Mouse (Mus musculus) yolk sac, embryonic 10.5 days (tissue): ENCODE data around the gene Chga.

Experiments
- DNase-seq: peaks from one replicate; pipeline ENCODE4 v3.0.0-alpha.2; 2017; ENCODE audit warnings: low spot score

The Chga gene

DNA sequence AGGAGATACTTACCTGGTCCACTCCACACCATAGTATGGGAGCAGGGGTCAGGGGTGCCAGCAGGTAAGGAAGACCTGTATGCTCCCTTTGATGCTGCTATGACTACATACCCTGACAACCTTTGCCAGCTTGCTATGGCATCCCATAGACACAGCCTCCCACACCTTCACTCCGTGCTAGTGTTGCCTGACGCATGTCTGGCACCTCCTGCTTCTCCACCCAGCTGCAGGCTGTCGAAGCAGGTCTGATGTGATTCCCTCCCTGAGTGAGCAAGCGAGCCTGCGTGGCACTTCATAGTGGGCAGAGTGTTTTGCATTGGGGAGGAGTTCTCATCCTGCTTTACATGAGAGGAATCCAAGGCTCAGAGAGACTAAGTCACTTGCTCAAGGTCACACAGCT is 2.6 kb downstream of the Chga start:
- DNase-seq = no peak

GRCm38 (mm10) chr12:102565086-102565485 is 10.3 kb downstream of the Chga start:
- DNase-seq = no peak

DNA sequence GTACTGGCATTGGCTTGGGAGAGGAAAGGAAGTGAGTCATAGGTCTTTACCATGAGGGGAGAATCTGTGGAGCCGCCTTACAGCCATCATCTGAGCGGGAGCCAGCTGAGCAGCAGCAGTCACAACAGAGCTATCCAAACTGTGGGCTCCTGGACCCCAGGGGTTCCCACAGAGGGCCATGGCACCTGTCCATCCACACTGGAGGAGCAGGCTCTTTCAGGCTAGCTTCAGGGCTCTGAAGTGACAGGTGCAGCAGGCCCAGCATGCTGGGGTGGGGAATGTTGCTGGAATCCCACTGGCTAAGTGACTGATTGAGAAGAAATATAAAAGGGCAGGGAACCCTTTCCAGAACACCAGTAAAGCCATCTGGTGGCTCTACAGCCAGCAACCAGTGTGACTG is 12.2 kb downstream of the Chga start:
- no peak for DNase-seq

- no peak for DNase-seq
These were observed 13.4 kb downstream of the Chga start for GRCm38 (mm10) chr12:102568219-102568618.

- no peak for DNase-seq
These were observed 15.3 kb downstream of the Chga start for GRCm38 (mm10) chr12:102570111-102570510.

DNA sequence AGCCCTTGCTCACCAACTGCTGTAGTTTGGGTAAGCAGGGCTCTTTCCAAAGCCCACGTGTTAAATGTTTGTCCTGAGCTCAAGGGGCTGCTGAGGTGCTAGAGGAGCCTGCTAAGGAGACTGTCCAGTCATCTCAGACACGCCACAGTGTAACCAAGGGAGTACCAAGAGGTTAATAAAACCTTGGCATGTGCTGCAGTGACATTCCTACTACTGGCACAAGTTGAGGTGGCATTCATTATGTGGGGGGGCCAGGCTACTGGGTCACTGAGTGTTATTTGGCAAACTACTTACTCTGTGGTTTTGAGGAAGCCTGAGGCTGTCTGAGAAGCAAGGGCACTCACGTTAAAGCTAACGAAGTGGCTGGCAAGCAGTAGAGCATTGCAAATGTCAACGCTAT is 16.0 kb downstream of the Chga start:
- no peak for DNase-seq

GRCm38 (mm10) chr12:102571666-102572065 is 16.9 kb downstream of the Chga start:
- DNase-seq = no peak

GRCm38 (mm10) chr12:102573036-102573435 is 18.3 kb downstream of the Chga start:
- no peak for DNase-seq

GRCm38 (mm10) chr12:102575541-102576329 is 21.0 kb downstream of the Chga start:
- no peak for DNase-seq

DNA sequence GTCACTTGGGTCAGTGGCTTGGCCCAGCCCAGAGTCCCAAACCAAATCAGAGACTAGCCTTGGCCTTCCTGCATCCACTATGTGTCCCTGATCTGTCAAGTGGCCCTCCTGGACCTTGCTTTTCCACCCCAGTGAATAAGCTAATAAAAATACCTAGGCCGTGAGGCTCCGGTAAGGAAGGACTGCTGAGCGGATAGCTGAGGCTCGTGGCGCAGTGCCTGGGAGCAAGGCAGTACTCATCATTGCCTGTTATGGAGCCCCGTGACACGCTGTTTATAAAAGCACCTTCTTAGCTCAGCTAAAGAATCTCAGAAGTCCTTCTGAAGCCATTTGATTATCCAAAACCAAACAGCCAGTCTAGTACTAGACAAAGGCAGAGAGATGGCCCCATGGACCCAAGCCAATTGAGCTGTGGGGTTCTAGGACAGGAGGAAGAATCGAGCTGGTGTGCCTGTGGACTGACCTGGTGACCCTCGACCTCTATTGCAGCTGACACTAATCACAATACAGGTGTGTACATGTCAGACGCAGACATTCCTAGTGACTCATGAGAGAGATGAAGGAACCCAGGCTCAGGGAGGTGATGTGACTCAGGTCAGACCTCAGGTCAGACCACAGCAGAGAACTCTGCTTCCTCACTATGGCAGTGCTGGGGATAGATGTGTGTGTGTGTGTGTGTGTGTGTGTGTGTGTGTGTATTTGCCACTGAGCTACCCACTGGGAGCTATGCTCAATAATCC is 22.1 kb downstream of the Chga start:
- DNase-seq = no peak

- DNase-seq = no peak
These were observed 24.3 kb downstream of the Chga start for GRCm38 (mm10) chr12:102579041-102579440.

DNA sequence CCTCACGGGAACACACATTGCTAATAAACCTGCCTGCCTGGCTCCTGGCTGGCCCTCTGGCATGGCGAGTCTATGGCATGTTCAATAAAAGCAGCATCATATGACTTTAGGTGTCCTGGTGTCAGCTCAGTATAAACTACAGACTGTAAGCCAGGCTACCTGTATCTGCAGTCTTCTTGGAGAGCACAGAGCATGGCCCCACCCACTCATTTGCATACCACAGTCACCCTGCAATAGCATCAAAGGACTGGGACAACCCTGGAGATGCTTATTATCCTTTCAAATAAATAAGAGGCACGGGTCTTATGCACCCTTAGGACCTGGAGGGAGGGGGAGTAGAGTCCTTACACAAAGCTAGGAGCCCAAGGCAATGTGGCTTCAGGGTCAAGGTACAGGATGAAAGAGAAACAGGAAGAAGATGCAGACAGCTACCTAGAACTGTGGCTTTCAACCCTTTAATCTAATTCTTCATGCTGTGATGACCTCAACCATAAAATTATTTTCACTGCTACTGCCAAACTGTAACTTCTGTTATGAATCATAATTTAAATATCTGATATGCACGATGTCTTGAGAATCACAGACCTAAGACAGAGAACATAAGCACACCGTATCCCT is 26.9 kb downstream of the Chga start:
- DNase-seq = no peak

DNA sequence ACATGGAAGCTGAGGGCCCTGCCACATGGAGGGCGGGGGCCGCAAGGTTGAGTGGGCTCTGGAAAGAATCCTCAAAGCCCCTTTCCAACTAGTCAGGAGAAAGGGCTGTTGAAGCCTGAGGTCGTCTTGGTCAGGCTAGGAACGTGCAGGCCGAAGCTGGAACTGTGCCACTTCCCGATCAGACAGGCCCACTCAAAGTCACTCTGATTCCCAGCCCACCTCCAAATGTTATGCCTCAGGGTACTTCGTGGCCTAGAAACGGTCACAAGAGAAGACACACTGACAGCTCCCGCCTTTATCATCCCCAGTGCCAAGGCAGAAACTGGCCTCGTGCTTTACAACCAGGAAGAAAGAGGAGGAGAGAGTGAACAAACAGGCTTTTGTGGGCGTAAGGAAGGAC is 27.7 kb downstream of the Chga start:
- no peak for DNase-seq

- DNase-seq = no peak
These were observed 30.6 kb downstream of the Chga start for GRCm38 (mm10) chr12:102585390-102585789.

DNA sequence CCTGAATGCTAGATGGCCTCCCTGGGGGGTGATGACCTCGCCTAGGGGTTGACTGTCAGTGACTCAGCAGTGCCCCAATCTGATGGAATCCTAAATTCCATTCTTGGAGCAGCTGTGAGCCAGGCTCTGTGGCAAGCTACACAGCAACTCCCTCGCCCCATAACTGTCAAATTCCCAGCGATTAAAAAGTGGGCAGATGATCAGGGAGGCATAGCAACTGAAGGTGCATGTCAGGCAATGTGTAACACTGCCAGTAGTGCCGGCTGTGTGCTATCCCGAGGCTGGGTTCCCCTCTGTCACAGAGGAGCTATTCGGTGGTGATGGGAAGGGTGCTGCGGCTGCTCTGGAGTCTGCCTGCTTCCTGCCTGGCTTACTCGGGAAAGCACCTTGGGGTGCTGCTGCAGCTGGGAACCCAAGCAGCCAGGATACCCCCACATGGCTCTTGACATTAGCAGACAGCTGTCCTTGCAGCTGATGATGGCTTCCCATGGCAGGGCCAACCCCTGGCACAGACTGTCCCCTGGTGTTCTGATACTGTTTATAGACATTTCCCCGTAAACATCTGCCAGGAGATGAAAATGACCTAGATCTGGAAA is 31.6 kb downstream of the Chga start:
- DNase-seq = no peak

DNA sequence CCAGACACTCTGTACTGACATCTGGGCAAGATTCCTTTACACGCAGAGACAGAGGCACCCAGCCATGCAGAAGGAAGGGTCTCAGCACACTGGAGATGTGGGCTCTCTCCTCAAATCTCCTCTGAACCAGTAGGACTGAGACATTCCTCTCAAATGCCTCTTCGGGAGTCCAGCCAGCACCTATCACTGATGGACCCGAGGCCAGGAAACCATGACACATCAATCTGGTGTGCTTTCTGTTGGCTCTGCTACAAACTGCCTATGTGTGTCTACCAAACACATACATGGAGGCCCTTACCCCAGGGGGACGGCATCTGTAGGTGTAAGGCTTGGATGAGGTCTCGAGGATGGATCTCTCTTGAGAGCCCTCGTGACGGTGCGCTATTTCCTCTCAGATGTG is 32.3 kb downstream of the Chga start:
- DNase-seq = no peak

- DNase-seq = no peak
These were observed 36.1 kb downstream of the Chga start for GRCm38 (mm10) chr12:102590711-102591360.

DNA sequence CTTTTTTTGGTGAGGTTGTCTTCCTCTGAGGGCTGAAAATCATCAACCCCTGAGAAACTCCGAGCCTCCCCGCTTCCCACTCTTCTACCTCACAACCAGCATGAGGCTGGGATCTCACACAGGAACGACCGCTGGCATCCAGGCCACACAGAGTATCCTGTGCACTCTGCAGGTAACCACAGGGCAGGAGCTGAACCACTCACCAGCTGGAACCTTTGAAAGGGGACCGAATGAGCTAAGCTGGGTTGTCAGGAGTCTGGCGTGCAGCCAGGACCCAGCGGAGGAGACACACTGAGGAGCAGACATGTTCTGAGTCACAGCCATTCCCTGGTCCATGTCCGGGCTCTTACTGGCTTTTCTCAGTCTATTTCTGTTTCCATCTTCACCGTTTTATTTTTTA is 38.9 kb downstream of the Chga start:
- no peak for DNase-seq

GRCm38 (mm10) chr12:102594627-102595026 is 39.9 kb downstream of the Chga start:
- DNase-seq = no peak

DNA sequence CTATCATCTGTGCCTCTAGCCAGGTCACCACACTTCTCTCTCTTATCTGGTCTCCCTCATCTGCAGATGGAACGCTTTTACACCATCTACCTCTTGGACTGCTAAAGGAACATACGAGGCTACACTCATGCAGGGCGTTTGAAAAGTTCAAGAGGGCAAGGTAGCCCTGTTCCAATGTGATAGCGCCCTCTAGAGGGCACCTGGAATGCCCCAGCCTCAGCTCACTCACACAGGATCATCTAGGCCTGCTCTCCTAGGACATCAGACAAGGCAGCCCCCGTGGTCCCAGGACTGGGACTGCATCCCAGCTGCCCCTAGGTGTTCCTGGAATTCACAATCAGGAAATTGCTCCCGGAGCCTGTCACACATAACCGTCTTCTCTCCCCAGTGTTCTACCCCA is 41.6 kb downstream of the Chga start:
- no peak for DNase-seq

GRCm38 (mm10) chr12:102597466-102597865 is 42.7 kb downstream of the Chga start:
- DNase-seq = no peak

- no peak for DNase-seq
These were observed 43.8 kb downstream of the Chga start for GRCm38 (mm10) chr12:102598535-102598934.
